Mouse (Mus musculus): Measurements from ENCODE around the gene Shkbp1. TPM values are rescaled to one million over a fixed set of nuclear protein-coding genes. Genes with fewer than 3 reads are reported as not detected.

Shkbp1 gene
- polyA plus RNA-seq, 1 experiment from 2014 or later, result 50.9 TPM

DNA sequence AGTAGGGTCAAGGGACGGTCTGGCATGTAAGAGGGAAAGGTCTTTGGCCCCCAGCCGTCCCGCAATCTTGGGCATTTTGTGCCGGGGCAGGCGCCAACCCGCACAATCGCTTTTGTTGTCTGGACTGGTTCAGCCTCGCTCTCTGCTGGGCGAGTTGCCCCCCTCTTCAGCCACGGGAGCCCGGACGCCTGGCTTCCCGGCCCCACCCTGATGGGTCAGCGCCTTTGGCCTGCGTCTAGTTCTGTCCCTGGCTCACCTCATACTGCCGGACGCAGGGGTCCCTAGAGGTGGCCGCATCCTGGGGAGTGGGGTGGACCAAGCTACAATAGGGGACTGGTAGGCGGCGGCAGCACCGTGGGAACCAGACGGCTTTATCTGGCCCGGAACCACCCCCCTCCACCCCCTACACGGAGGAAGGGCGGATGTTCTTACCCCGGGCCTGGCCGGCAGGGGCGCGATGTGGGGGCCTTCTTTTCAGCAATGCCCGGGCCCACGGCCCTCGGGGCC lies 21.4 kb downstream of the Shkbp1 start:
- Histone ChIP-seq H3K27ac (replicated peaks; ENCODE audit: low read depth, low read length) (no peak overlapping the region), H3K4me2 (ENCODE audit: low read depth, severe bottlenecking) (0 out of 2 replicates have a peak overlapping the region, but pooled peaks have one; percentile 7)

DNA sequence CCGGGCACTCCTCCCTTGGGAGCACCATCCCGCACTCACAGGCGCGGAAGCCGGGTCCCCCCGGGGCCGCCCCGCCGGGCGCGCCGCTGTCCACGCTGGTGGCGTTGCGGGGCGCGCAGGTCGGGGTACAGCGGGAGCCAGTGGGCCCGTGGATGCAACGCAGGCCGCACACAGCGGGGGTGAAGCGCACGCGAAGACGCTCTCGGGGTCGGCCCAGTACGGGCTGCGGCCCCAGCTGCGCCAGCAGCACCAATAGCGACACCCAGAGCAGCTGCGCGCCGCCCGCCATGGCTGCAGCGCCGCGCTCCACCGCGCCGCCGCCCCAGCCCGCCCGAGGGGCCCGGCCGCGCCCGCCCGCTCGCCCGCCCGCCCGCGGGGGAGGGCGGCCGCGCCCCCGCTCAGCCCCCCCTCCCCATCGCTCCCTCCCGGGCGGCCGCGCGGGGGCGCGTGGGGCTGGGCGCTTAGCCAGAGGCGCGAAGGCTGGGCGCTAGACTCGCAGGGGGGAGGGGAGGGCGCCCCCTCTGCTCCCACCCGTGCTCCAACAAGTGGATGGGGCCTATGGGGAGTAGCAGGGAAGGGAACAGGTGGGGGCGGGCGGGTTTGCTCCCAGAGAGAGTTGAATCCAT lies 22.4 kb downstream of the Shkbp1 start:
- DNase-seq (ENCODE audit: low spot score) (peak; percentile 42), ATAC-seq (ENCODE audit: insufficient number of reproducible peaks, low FRiP score, low TSS enrichment, low read depth) (no peak)
- Histone ChIP-seq H3K36me3 (ENCODE audit: control insufficient read depth, insufficient read depth, low read length) (no peaks in the 10 kb centered on the region), H3K4me3 (ENCODE audit: low read depth, low read length) (peak overlapping the region; percentile 41), H3K9me3 (ENCODE audit: control insufficient read depth, low read length) (peaks cover 4% of the 10 kb centered on the region; the same call in 1 of the 2 replicates), H3K9ac (ENCODE audit: low read length) (peak overlapping the region; percentile 47), H3K4me1 (ENCODE audit: control insufficient read depth, insufficient read depth, low read length) (peaks cover 23% of the 10 kb centered on the region), H3K27me3 (ENCODE audit: control insufficient read depth, insufficient read depth, low read length) (peaks cover 77% of the 10 kb centered on the region), H3K4me2 (ENCODE audit: low read depth, severe bottlenecking) (peak overlapping the region; percentile 79), H3K27ac (replicated peaks; ENCODE audit: low read depth, low read length) (no peak overlapping the region)
- under 1% methylated on average over 40 of the region's 77 CpGs for WGBS

More for the DNA sequence above, 21.4 kb downstream of the Shkbp1 start:
- DNase-seq (ENCODE audit: low spot score) (peak; percentile 36), ATAC-seq (ENCODE audit: insufficient number of reproducible peaks, low FRiP score, low TSS enrichment, low read depth) (no peak)
- WGBS, result under 1% methylated on average over 32 of the region's 32 CpGs
- Histone ChIP-seq H3K4me1 (ENCODE audit: control insufficient read depth, insufficient read depth, low read length) (peaks cover 23% of the 10 kb centered on the region), H3K27me3 (ENCODE audit: control insufficient read depth, insufficient read depth, low read length) (peaks cover 67% of the 10 kb centered on the region), H3K9ac (ENCODE audit: low read length) (no peak overlapping the region), H3K9me3 (ENCODE audit: control insufficient read depth, low read length) (peaks cover 4% of the 10 kb centered on the region; the same call in 1 of the 2 replicates), H3K36me3 (ENCODE audit: control insufficient read depth, insufficient read depth, low read length) (no peaks in the 10 kb centered on the region), H3K4me3 (ENCODE audit: low read depth, low read length) (0 out of 2 replicates have a peak overlapping the region, but pooled peaks have one; percentile 8)

DNA sequence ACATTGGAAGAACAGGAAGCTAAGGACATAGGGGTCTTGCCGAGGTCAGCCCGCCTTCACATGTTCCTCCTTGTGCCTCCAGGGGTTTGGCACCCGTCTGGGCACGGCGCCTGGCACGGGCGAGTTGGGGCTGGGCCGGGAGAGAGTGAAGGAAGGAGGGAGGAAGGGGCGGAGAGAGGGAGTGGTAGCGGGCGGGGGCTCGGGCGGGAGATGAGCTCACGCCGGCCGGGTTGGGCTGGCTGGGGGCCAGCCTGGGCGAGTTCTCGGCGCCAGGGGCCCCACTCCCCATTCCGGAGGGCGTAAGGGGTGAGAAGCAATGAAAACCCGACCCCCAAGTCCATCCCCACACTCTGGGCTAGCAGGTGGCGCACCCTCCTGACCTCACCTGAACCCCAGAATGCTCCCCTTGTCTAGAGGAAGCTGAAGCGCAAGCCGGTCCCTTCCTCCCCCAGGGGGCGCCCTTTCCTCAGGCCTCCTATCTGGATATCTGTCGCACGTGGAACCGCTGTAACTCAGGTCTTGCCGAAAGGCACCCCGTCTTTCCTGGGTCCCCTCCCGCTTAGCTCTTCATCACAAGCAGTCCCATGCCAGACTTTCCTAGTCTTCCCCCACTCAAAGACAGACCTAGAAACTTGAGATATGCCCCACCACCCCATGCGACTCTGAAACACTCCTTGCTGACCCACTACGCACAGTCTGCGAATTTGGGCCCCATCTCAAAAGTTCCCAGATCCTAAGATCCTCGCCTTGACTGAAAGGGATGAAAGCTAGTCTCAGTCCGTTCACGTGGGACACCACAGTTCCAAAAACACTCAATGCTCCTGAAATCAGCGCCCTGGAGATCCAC lies 23.2 kb downstream of the Shkbp1 start:
- Histone ChIP-seq H3K4me2 (ENCODE audit: low read depth, severe bottlenecking) (peak overlapping the region; percentile 79), H3K4me1 (ENCODE audit: control insufficient read depth, insufficient read depth, low read length) (peaks cover 23% of the 10 kb centered on the region), H3K27ac (replicated peaks; ENCODE audit: low read depth, low read length) (no peak overlapping the region), H3K27me3 (ENCODE audit: control insufficient read depth, insufficient read depth, low read length) (peaks cover 78% of the 10 kb centered on the region), H3K9me3 (ENCODE audit: control insufficient read depth, low read length) (peaks cover 4% of the 10 kb centered on the region; the same call in 1 of the 2 replicates), H3K4me3 (ENCODE audit: low read depth, low read length) (peak overlapping the region; percentile 41), H3K36me3 (ENCODE audit: control insufficient read depth, insufficient read depth, low read length) (no peaks in the 10 kb centered on the region), H3K9ac (ENCODE audit: low read length) (no peak overlapping the region)
- WGBS, result under 1% methylated on average over 36 of the region's 39 CpGs
- ATAC-seq (ENCODE audit: insufficient number of reproducible peaks, low FRiP score, low TSS enrichment, low read depth) (no peak), DNase-seq (ENCODE audit: low spot score) (peak; percentile 89)

DNA sequence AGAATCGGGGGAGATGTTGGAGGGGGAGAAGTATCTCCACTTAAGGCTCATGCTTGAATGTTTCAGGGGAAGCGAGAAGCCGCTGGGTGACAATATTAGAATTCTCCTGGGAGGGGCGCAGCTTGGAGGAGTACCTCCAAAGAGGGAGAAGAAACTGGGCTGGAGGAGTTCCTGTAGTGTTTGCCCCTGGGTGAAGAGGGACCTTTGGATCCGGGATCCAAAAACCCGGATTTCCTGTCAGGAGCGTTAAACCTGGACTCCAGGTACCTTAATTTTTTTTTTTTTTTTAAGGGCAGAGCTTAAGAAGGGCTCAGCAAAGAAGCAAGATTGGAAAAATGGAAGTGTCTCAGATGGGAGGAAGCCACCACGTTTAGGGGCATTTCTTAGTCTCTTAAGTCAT lies 24.0 kb downstream of the Shkbp1 start:
- WGBS, result 9% methylated on average over 8 of the region's 8 CpGs
- H3K4me1 ChIP-seq (ENCODE audit: control insufficient read depth, insufficient read depth, low read length), result peaks cover 23% of the 10 kb centered on the region
- ATAC-seq (ENCODE audit: insufficient number of reproducible peaks, low FRiP score, low TSS enrichment, low read depth), result no peak
- no peak overlapping the region for H3K27ac ChIP-seq (replicated peaks; ENCODE audit: low read depth, low read length)
- H3K4me2 ChIP-seq (ENCODE audit: low read depth, severe bottlenecking), result no peak overlapping the region; the same call in 1 of the 2 replicates
- H3K4me3 ChIP-seq (ENCODE audit: low read depth, low read length), result no peak overlapping the region
- no peaks in the 10 kb centered on the region for H3K36me3 ChIP-seq (ENCODE audit: control insufficient read depth, insufficient read depth, low read length)
- peaks cover 85% of the 10 kb centered on the region for H3K27me3 ChIP-seq (ENCODE audit: control insufficient read depth, insufficient read depth, low read length)
- no peak for DNase-seq (ENCODE audit: low spot score)
- peaks cover 4% of the 10 kb centered on the region; the same call in 1 of the 2 replicates for H3K9me3 ChIP-seq (ENCODE audit: control insufficient read depth, low read length)
- H3K9ac ChIP-seq (ENCODE audit: low read length), result no peak overlapping the region

DNA sequence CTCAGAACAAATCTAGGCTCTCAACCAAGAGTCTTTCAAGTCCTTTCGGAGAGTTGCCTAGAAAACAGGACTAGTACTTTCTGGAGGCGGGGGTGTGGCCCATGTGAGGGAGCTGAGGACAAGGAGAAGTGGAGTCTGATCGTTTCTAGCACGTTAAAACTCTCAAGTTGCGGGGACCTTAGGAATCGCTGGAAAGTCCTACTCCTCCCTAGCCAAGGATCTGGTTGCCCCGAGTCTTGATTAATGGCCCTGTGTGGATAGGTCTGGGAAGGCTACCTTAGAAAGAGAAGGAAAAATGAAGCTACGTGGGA lies 24.3 kb downstream of the Shkbp1 start:
- no peak overlapping the region for H3K27ac ChIP-seq (replicated peaks; ENCODE audit: low read depth, low read length)
- no peak overlapping the region for H3K4me3 ChIP-seq (ENCODE audit: low read depth, low read length)
- ATAC-seq (ENCODE audit: insufficient number of reproducible peaks, low FRiP score, low TSS enrichment, low read depth), result no peak
- 2% methylated on average over 8 of the region's 8 CpGs for WGBS
- no peaks in the 10 kb centered on the region for H3K36me3 ChIP-seq (ENCODE audit: control insufficient read depth, insufficient read depth, low read length)
- no peak overlapping the region for H3K9ac ChIP-seq (ENCODE audit: low read length)
- peaks cover 88% of the 10 kb centered on the region for H3K27me3 ChIP-seq (ENCODE audit: control insufficient read depth, insufficient read depth, low read length)
- no peak for DNase-seq (ENCODE audit: low spot score)
- peak overlapping the region; percentile 57; the same call in 1 of the 2 replicates for H3K4me2 ChIP-seq (ENCODE audit: low read depth, severe bottlenecking)
- peaks cover 23% of the 10 kb centered on the region for H3K4me1 ChIP-seq (ENCODE audit: control insufficient read depth, insufficient read depth, low read length)
- peaks cover 4% of the 10 kb centered on the region; the same call in 1 of the 2 replicates for H3K9me3 ChIP-seq (ENCODE audit: control insufficient read depth, low read length)

DNA sequence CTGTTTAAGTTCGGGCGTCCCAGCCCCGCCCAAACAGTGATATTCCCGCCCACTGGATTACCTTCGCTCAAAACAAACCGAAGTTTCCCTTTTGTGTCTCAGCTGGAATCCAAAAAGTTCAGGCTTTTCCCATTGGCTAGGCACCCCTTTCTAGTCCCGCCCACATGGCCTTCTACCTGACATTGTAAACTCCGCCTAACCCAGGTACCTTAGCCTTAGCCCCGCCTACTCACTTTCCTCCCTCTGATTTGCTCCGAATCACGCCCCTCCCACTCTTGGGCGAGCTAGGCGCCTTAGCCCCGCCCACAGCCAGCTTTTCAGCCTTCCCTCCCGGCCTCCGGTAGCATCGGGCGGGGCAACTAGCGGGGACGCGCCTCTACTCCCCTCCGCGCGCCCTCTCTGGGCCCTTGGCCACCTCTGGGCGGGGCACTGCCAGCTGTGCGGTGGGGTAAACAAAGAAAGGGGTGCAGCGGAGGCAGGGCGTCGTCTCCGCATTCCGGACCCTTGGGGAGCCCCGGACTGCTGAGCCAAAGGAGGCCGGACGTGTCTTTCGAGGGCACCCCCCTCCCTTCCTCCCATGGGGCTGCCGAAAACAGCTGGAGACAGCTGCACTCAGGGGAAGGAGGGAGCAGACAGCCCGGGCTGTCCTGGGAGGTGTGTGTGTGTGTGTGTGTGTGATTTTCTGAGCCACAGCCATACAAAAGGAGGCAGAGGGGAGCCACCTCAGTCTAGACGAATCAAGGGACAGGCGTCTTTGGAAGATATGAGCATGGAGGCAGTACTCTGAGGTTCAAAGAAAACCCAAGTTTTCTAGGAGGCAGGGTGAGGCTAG lies 24.9 kb downstream of the Shkbp1 start:
- peak; percentile 28; the same call in 1 of the 2 replicates for ATAC-seq (ENCODE audit: insufficient number of reproducible peaks, low FRiP score, low TSS enrichment, low read depth)
- DNase-seq (ENCODE audit: low spot score), result peak; percentile 84
- H3K4me2 ChIP-seq (ENCODE audit: low read depth, severe bottlenecking), result peak overlapping the region; percentile 57
- H3K4me1 ChIP-seq (ENCODE audit: control insufficient read depth, insufficient read depth, low read length), result peaks cover 23% of the 10 kb centered on the region
- H3K27ac ChIP-seq (replicated peaks; ENCODE audit: low read depth, low read length), result no peak overlapping the region
- H3K4me3 ChIP-seq (ENCODE audit: low read depth, low read length), result peak overlapping the region; percentile 32
- no peak overlapping the region for H3K9ac ChIP-seq (ENCODE audit: low read length)
- H3K9me3 ChIP-seq (ENCODE audit: control insufficient read depth, low read length), result peaks cover 4% of the 10 kb centered on the region; the same call in 1 of the 2 replicates
- H3K27me3 ChIP-seq (ENCODE audit: control insufficient read depth, insufficient read depth, low read length), result peaks cover 94% of the 10 kb centered on the region
- under 1% methylated on average over 39 of the region's 39 CpGs for WGBS
- H3K36me3 ChIP-seq (ENCODE audit: control insufficient read depth, insufficient read depth, low read length), result no peaks in the 10 kb centered on the region

DNA sequence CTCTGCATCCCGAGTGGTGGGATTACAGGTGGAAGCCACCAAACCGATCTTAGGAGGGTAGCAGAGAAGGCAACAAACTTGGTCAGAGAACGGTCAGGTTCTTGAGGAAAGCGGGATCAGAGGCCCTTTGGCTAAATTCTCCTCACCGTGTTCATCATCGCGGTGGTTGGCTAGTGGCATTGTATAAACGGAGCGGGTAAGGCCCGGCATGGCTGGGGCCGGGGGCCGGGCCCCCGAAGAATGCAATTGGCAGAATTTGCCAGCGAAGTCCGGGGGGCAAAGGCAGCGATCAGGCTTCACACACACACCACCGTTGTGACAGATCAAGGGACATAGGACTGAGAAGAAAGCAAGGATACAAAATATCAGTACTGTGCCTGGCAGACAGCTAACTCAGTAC lies 25.8 kb downstream of the Shkbp1 start:
- Histone ChIP-seq H3K4me1 (ENCODE audit: control insufficient read depth, insufficient read depth, low read length) (peaks cover 23% of the 10 kb centered on the region), H3K4me2 (ENCODE audit: low read depth, severe bottlenecking) (no peak overlapping the region), H3K4me3 (ENCODE audit: low read depth, low read length) (peak overlapping the region; percentile 32; the same call in 1 of the 2 replicates), H3K36me3 (ENCODE audit: control insufficient read depth, insufficient read depth, low read length) (no peaks in the 10 kb centered on the region), H3K9ac (ENCODE audit: low read length) (no peak overlapping the region), H3K27ac (replicated peaks; ENCODE audit: low read depth, low read length) (no peak overlapping the region), H3K27me3 (ENCODE audit: control insufficient read depth, insufficient read depth, low read length) (peaks cover 90% of the 10 kb centered on the region), H3K9me3 (ENCODE audit: control insufficient read depth, low read length) (peaks cover 4% of the 10 kb centered on the region; the same call in 1 of the 2 replicates)
- WGBS, result 19% methylated on average over 17 of the region's 17 CpGs
- ATAC-seq (ENCODE audit: insufficient number of reproducible peaks, low FRiP score, low TSS enrichment, low read depth), result no peak
- DNase-seq (ENCODE audit: low spot score), result no peak

All from limb, embryonic 11.5 days (tissue).